ENCODE assay signal across 13 mouse cellular contexts in genomic region chr6:134489637-134490036, GRCm38 (mm10).
DNase-seq lines count a peak whose midpoint lies in the region; ATAC-seq and TF ChIP-seq lines count a peak whose summit lies in the region.
"Had no signal": no experiment of that assay in that cellular context is flagged by ENCODE, and none has a peak within 500 bp of the region (broad histone marks: within the 10 kb centered on the region; RNA-seq: fewer than 3 reads in every experiment).

No protein-coding gene starts in this region.

- peak; percentile 30 for DNase-seq in kidney, adult 2 months
- no peak for DNase-seq in kidney, adult 18-20 months
- DNase-seq in kidney, postnatal 0 days (ENCODE audit: low spot score), result peak; percentile 58
- peak; percentile 68 for DNase-seq in lung, postnatal 36 days
- DNase-seq in urinary bladder, postnatal 4 days (ENCODE audit: low spot score in 2 of 2), result no peak
- DNase-seq in neural tube, embryonic 10.5 days (ENCODE audit: extremely low spot score, low spot score), result no peak
- DNase-seq: right cerebral cortex, adult 18-20 months had no signal

- TF ChIP-seq CTCF in kidney, adult 2 months (conservative IDR thresholded peaks at IDR 0.05; ENCODE audit: insufficient read depth, insufficient read length, low read depth, low read length), result 0 out of 2 replicates have a peak, but pooled peaks have one; percentile 6
- peak; percentile 28; the same call in 1 of the 2 replicates for TF ChIP-seq CTCF in kidney, postnatal 0 days (IDR thresholded peaks at IDR 0.05; ENCODE audit: low read depth)

- no peak overlapping the region for H3K9ac ChIP-seq in heart, embryonic 12.5 days
- no peak overlapping the region for H3K9ac ChIP-seq in kidney, postnatal 0 days (ENCODE audit: low read depth, low read length)
- H3K9ac ChIP-seq in hindbrain, embryonic 12.5 days, result no peak overlapping the region
- H3K9ac ChIP-seq: liver, embryonic 12.5 days; neural tube, embryonic 13.5 days had no signal

- no peaks in the 10 kb centered on the region for H3K27me3 ChIP-seq in kidney, adult 2 months (replicated peaks; ENCODE audit: control insufficient read depth, insufficient read depth, low read length)
- no peaks in the 10 kb centered on the region for H3K27me3 ChIP-seq in heart, embryonic 12.5 days (replicated peaks)
- H3K27me3 ChIP-seq in kidney, postnatal 0 days (ENCODE audit: insufficient read depth, low read length), result no peaks in the 10 kb centered on the region
- no peaks in the 10 kb centered on the region for H3K27me3 ChIP-seq in hindbrain, embryonic 12.5 days
- H3K27me3 ChIP-seq: liver, embryonic 12.5 days; neural tube, embryonic 13.5 days had no signal

- peak; percentile 18; the same call in 1 of the 2 replicates for ATAC-seq in heart, embryonic 12.5 days (ENCODE audit: insufficient number of reproducible peaks, low FRiP score)
- ATAC-seq in kidney, postnatal 0 days (replicated peaks; ENCODE audit: low FRiP score, low read depth), result no peak
- no peak for ATAC-seq in hindbrain, embryonic 12.5 days (ENCODE audit: low FRiP score)
- ATAC-seq: hindbrain, postnatal 0 days; liver, embryonic 12.5 days had no signal

- no peaks in the 10 kb centered on the region for H3K9me3 ChIP-seq in heart, embryonic 12.5 days (replicated peaks)
- no peaks in the 10 kb centered on the region for H3K9me3 ChIP-seq in kidney, postnatal 0 days (replicated peaks; ENCODE audit: low read length)
- H3K9me3 ChIP-seq in hindbrain, embryonic 12.5 days (replicated peaks), result no peaks in the 10 kb centered on the region
- H3K9me3 ChIP-seq: liver, embryonic 12.5 days; neural tube, embryonic 13.5 days had no signal

- H3K27ac ChIP-seq in kidney, adult 2 months (ENCODE audit: insufficient read depth, low read depth, low read length), result no peak overlapping the region; the same call in 1 of the 2 replicates
- peak overlapping the region; percentile 10; the same call in 1 of the 2 replicates for H3K27ac ChIP-seq in heart, embryonic 12.5 days (ENCODE audit: poor library complexity, severe bottlenecking)
- H3K27ac ChIP-seq in kidney, postnatal 0 days, result no peak overlapping the region
- no peak overlapping the region for H3K27ac ChIP-seq in hindbrain, embryonic 12.5 days
- H3K27ac ChIP-seq: hindbrain, postnatal 0 days; liver, embryonic 12.5 days; neural tube, embryonic 13.5 days had no signal

- peaks cover 7% of the 10 kb centered on the region; the same call in 1 of the 2 replicates for H3K4me1 ChIP-seq in kidney, adult 2 months (ENCODE audit: control insufficient read depth, insufficient read depth, low read length)
- peaks cover 17% of the 10 kb centered on the region for H3K4me1 ChIP-seq in heart, embryonic 12.5 days (replicated peaks)
- no peaks in the 10 kb centered on the region for H3K4me1 ChIP-seq in kidney, postnatal 0 days (replicated peaks; ENCODE audit: insufficient read depth, low read length)
- peaks cover 5% of the 10 kb centered on the region for H3K4me1 ChIP-seq in hindbrain, embryonic 12.5 days
- H3K4me1 ChIP-seq: liver, embryonic 12.5 days had no signal

- WGBS in kidney, adult 2 months, result 62% methylated on average over 9 of the region's 9 CpGs
- WGBS in heart, embryonic 12.5 days, result 41% methylated on average over 9 of the region's 9 CpGs
- 55% methylated on average over 9 of the region's 9 CpGs for WGBS in kidney, postnatal 0 days
- 87% methylated on average over 9 of the region's 9 CpGs for WGBS in hindbrain, embryonic 12.5 days

- TF ChIP-seq POLR2A in kidney, adult 2 months (IDR thresholded peaks at IDR 0.05; ENCODE audit: low read depth, low read length), result no peak

- no peak overlapping the region for H3K4me3 ChIP-seq in kidney, adult 2 months (ENCODE audit: insufficient read depth, low read depth, low read length)
- H3K4me3 ChIP-seq in heart, embryonic 12.5 days, result no peak overlapping the region
- no peak overlapping the region for H3K4me3 ChIP-seq in kidney, postnatal 0 days (replicated peaks; ENCODE audit: low read depth, low read length)
- no peak overlapping the region for H3K4me3 ChIP-seq in hindbrain, embryonic 12.5 days
- H3K4me3 ChIP-seq: liver, embryonic 12.5 days; neural tube, embryonic 13.5 days had no signal

- peaks cover 6% of the 10 kb centered on the region for H3K36me3 ChIP-seq in kidney, adult 2 months (ENCODE audit: control insufficient read depth, insufficient read depth, low read length)
- peaks cover 16% of the 10 kb centered on the region for H3K36me3 ChIP-seq in heart, embryonic 12.5 days
- H3K36me3 ChIP-seq in kidney, postnatal 0 days (ENCODE audit: insufficient read depth, low read length), result peaks cover 17% of the 10 kb centered on the region
- H3K36me3 ChIP-seq in hindbrain, embryonic 12.5 days, result peaks cover 21% of the 10 kb centered on the region

- peak overlapping the region; percentile 29; the same call in 1 of the 2 replicates for H3K4me2 ChIP-seq in heart, embryonic 12.5 days
- no peak overlapping the region for H3K4me2 ChIP-seq in kidney, postnatal 0 days (ENCODE audit: low read length)
- H3K4me2 ChIP-seq in hindbrain, embryonic 12.5 days (replicated peaks), result no peak overlapping the region
- H3K4me2 ChIP-seq: liver, embryonic 12.5 days; midbrain, embryonic 11.5 days; neural tube, embryonic 13.5 days had no signal

Comparison
In these comparisons a context has a peak if more than half of its experiments do, and no peak if none do; other contexts are left out.
1. DNase-seq: peak in kidney, adult 2 months (single experiment), kidney, postnatal 0 days (single experiment) and lung, postnatal 36 days (single experiment); none in kidney, adult 18-20 months (single experiment), urinary bladder, postnatal 4 days (0 of 2) and neural tube, embryonic 10.5 days (single experiment).